ENCODE assay signal across 8 mouse cellular contexts in the genomic region with DNA sequence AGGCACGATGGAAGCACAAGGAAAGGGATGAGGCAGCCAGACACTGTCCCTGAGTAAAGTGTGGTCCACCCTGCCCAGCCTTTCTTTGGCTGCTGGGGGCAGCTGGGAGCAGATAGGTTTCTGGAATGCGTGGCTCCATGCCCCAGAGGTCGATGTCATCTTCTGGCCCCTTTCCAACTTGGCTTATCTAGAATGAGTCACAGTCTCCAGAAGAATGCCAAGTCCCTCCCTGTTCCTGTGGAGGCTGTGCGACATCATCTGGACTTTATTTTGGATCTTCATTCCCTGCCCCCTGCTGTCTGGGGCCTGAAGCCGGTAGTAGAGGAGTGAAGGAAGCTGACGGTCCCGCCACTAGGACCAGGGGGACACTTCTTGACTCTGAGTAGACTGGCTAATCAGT. TPM values are rescaled to one million over a fixed set of nuclear protein-coding genes. Genes with fewer than 3 reads are reported as not detected.
A peak's percentile ranks its signal among the peaks of the same experiment; 100 is the strongest.
DNase-seq lines count a peak whose midpoint lies in the region; ATAC-seq and TF ChIP-seq lines count a peak whose summit lies in the region.

No protein-coding gene starts in this region.

- H3K36me3 ChIP-seq in hindbrain, embryonic 11.5 days (ENCODE audit: control insufficient read depth, insufficient read depth, low read length), result no peaks in the 10 kb centered on the region

- H3K9me3 ChIP-seq in hindbrain, embryonic 11.5 days (ENCODE audit: control insufficient read depth, low read length), result no peaks in the 10 kb centered on the region

- H3K4me1 ChIP-seq in cerebellum, adult 2 months (ENCODE audit: control insufficient read depth, insufficient read depth, low read length), result peaks cover 30% of the 10 kb centered on the region
- 0 out of 2 replicates have a peak, but pooled peaks cover 2% of the 10 kb centered on the region for H3K4me1 ChIP-seq in hindbrain, embryonic 11.5 days (replicated peaks; ENCODE audit: control insufficient read depth, insufficient read depth, low read length)

- WGBS in cerebellum, adult 2 months, result 4% methylated on average over 7 of the region's 7 CpGs
- 74% methylated on average over 7 of the region's 7 CpGs for WGBS in hindbrain, embryonic 11.5 days

- DNase-seq in spleen, adult 12 weeks (ENCODE audit: low spot score), result peak; percentile 39
- DNase-seq in spleen, adult 18-20 months, result no peak
- peak; percentile 85 to 89 for DNase-seq in cerebellum, adult 2 months
- peak; percentile 94 for DNase-seq in heart, adult 8-10 months (ENCODE audit: low spot score)
- DNase-seq in kidney, postnatal 14 days, result peak; percentile 89
- DNase-seq in lung, postnatal 10 days, result peak; percentile 95
- DNase-seq in yolk sac, embryonic 10.5 days (ENCODE audit: low spot score), result peak; percentile 53
- no peak for DNase-seq in hindbrain, embryonic 11.5 days (ENCODE audit: low spot score)

- no peak for ATAC-seq in hindbrain, embryonic 11.5 days (ENCODE audit: low FRiP score)

- H3K4me2 ChIP-seq in hindbrain, embryonic 11.5 days (replicated peaks; ENCODE audit: low read depth, low read length), result no peak overlapping the region

- H3K4me3 ChIP-seq in cerebellum, adult 2 months (replicated peaks; ENCODE audit: insufficient read depth, low read depth, low read length), result no peak overlapping the region
- no peak overlapping the region for H3K4me3 ChIP-seq in hindbrain, embryonic 11.5 days (ENCODE audit: low read depth, low read length)

- TF ChIP-seq POLR2A in cerebellum, adult 2 months (IDR thresholded peaks at IDR 0.05; ENCODE audit: borderline replicate concordance, insufficient read depth, low read length), result no peak

- H3K27ac ChIP-seq in cerebellum, adult 2 months (ENCODE audit: insufficient read depth, low read length), result peak overlapping the region; percentile 40
- H3K27ac ChIP-seq in hindbrain, embryonic 11.5 days (ENCODE audit: low read depth, low read length), result no peak overlapping the region

- H3K27me3 ChIP-seq in cerebellum, adult 2 months (ENCODE audit: control insufficient read depth, insufficient read depth, low read length), result no peaks in the 10 kb centered on the region
- H3K27me3 ChIP-seq in hindbrain, embryonic 11.5 days (ENCODE audit: control insufficient read depth, insufficient read depth, low read length), result no peaks in the 10 kb centered on the region

- no peak overlapping the region for H3K9ac ChIP-seq in hindbrain, embryonic 11.5 days (ENCODE audit: low read depth, low read length)

- peak; percentile 16; the same call in 1 of the 2 replicates for TF ChIP-seq CTCF in cerebellum, adult 2 months (IDR thresholded peaks at IDR 0.05; ENCODE audit: borderline replicate concordance, insufficient read depth, low read depth, low read length)

RNA-seq across cellular contexts. Expression of gene Ddx19a, which starts 32.0 kb away (rescaled TPM):
- 29.4 and 32.1 TPM in 2 replicates for polyA plus RNA-seq in cerebellum, adult 2 months (2012; rRNA removed)
- total RNA-seq in heart, adult 8-10 months (2022), result 10 to 100 TPM; 30.7 to 37.3 (median 35.3) TPM
- 29.8 and 32.8 TPM in 2 replicates for polyA plus RNA-seq in hindbrain, embryonic 11.5 days (2014; fragmentation: Nextera tagmentation; extraction: Ambion mirVana)

RNA-seq across cellular contexts. Expression of gene St3gal2, which starts 45.9 kb away (rescaled TPM):
- 81.1 and 88.6 TPM in 2 replicates for polyA plus RNA-seq in cerebellum, adult 2 months (2012; rRNA removed)
- 10 to 100 TPM; 21.3 to 25.4 (median 24.1) TPM for total RNA-seq in heart, adult 8-10 months (2022)
- polyA plus RNA-seq in hindbrain, embryonic 11.5 days (2014; fragmentation: Nextera tagmentation; extraction: Ambion mirVana), result 10.6 and 11.8 TPM in 2 replicates

Comparison
In these comparisons a context has a peak if more than half of its experiments do, and no peak if none do; other contexts are left out.
1. DNase-seq: peak in spleen, adult 12 weeks (single experiment), cerebellum, adult 2 months (2 of 2), heart, adult 8-10 months (single experiment), kidney, postnatal 14 days (single experiment), lung, postnatal 10 days (single experiment) and yolk sac, embryonic 10.5 days (single experiment); none in spleen, adult 18-20 months (0 of 2) and hindbrain, embryonic 11.5 days (single experiment).